In the genomic region with DNA sequence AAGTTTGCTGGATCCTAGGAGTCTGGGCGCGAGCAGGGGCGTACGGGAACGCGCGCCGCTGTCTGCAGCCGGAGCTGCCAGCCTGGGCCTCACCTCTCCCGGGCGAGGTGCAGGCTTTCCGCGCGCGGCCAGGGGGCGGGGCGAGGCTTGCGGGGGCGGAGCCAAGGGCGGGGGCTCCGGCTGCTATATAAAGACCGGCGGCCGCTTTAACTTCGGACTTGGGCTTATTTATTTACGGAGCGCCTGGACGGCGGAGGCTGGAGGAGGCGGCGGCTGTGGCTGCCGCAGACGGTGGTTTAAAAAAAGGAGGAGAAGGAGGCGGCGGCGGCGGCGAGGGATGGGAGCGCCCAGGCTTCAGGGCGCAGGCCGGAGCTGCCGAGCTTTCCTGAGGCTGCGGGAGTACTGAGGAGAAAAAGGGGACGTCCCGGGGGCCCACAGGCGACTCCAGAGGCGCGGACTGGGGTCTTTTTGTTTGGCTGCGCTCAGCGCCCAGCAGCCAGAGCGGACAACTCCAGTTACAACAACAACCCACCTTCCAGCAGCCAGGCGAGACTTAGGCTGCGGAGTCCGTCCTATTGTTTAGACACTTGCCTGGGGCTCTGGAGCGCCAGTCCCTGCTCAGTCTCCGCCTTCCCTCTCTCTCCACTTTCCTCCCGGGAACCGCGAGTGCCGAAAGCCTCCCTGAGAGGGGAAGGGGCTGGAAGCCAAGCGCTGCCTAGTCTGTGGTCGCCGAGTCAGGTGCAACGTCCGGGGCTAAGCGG, we compare ENCODE assay signal across 8 mouse cellular contexts. TPM values are rescaled to one million over a fixed set of nuclear protein-coding genes. Genes with fewer than 3 reads are reported as not detected.
DNase-seq lines count a peak whose midpoint lies in the region; ATAC-seq lines count a peak whose summit lies in the region.

A gene (plus strand): TSS at position 198 of the 761 bp plus-strand sequence.

- peak within 1 kb of the TSS; percentile 58 for H3K9ac ChIP-seq in embryonic facial prominence, embryonic 15.5 days
- peak within 1 kb of the TSS; percentile 81 for H3K9ac ChIP-seq in heart, embryonic 12.5 days
- peak within 1 kb of the TSS; percentile 67 for H3K9ac ChIP-seq in kidney, embryonic 16.5 days (replicated peaks; ENCODE audit: low read length)
- H3K9ac ChIP-seq in liver, embryonic 12.5 days = peak within 1 kb of the TSS; percentile 68

- no peak for ATAC-seq in CD4-positive, CD25-positive, alpha-beta regulatory T cell, adult 4 months
- ATAC-seq in embryonic facial prominence, embryonic 15.5 days (ENCODE audit: insufficient number of reproducible peaks, low FRiP score, low TSS enrichment, low read depth) = peak; percentile 89
- ATAC-seq in heart, embryonic 12.5 days (ENCODE audit: insufficient number of reproducible peaks, low FRiP score) = peak; percentile 81
- ATAC-seq in kidney, embryonic 16.5 days (ENCODE audit: low FRiP score, low TSS enrichment) = peak; percentile 86
- peak; percentile 89 for ATAC-seq in liver, embryonic 12.5 days

- H3K4me3 ChIP-seq in embryonic facial prominence, embryonic 15.5 days (replicated peaks) = peak within 1 kb of the TSS; percentile 66
- peak within 1 kb of the TSS; percentile 72 for H3K4me3 ChIP-seq in heart, embryonic 12.5 days
- H3K4me3 ChIP-seq in kidney, embryonic 16.5 days (ENCODE audit: low read length) = peak within 1 kb of the TSS; percentile 64
- peak within 1 kb of the TSS; percentile 61 for H3K4me3 ChIP-seq in liver, embryonic 12.5 days

- peak within 1 kb of the TSS; percentile 93 for H3K4me2 ChIP-seq in embryonic facial prominence, embryonic 15.5 days (replicated peaks)
- peak within 1 kb of the TSS; percentile 94 for H3K4me2 ChIP-seq in heart, embryonic 12.5 days
- H3K4me2 ChIP-seq in kidney, embryonic 16.5 days (replicated peaks; ENCODE audit: low read depth, low read length) = peak within 1 kb of the TSS; percentile 98
- peak within 1 kb of the TSS; percentile 84 for H3K4me2 ChIP-seq in liver, embryonic 12.5 days

- under 1% methylated on average over 66 of the region's 66 CpGs for WGBS in embryonic facial prominence, embryonic 15.5 days
- under 1% methylated on average over 66 of the region's 66 CpGs for WGBS in heart, embryonic 12.5 days
- under 1% methylated on average over 58 of the region's 66 CpGs for WGBS in kidney, embryonic 16.5 days
- WGBS in liver, embryonic 12.5 days (ENCODE audit: insufficient replicate concordance) = under 1% methylated on average over 65 of the region's 66 CpGs

- H3K4me1 ChIP-seq in embryonic facial prominence, embryonic 15.5 days = peaks cover 22% of the 10 kb centered on the region
- peaks cover 19% of the 10 kb centered on the region for H3K4me1 ChIP-seq in heart, embryonic 12.5 days (replicated peaks)
- H3K4me1 ChIP-seq in kidney, embryonic 16.5 days (ENCODE audit: insufficient read depth, low read length) = peaks cover 32% of the 10 kb centered on the region
- H3K4me1 ChIP-seq in liver, embryonic 12.5 days = peaks cover 15% of the 10 kb centered on the region

- H3K9me3 ChIP-seq in embryonic facial prominence, embryonic 15.5 days (replicated peaks) = no peaks in the 10 kb centered on the region
- H3K9me3 ChIP-seq in heart, embryonic 12.5 days (replicated peaks) = no peaks in the 10 kb centered on the region
- no peaks in the 10 kb centered on the region for H3K9me3 ChIP-seq in kidney, embryonic 16.5 days (ENCODE audit: low read length)
- no peaks in the 10 kb centered on the region for H3K9me3 ChIP-seq in liver, embryonic 12.5 days (replicated peaks)

- DNase-seq in CD4-positive, CD25-positive, alpha-beta regulatory T cell, adult 2 months (ENCODE audit: low read depth, low spot score) = peak; percentile 10
- peak; percentile 11 to 18 for DNase-seq in natural killer cell, adult 2 months (ENCODE audit: low spot score in 2 of 2)
- peak; percentile 16 for DNase-seq in telencephalon, adult 2 months (ENCODE audit: low read depth, low spot score)

- H3K27me3 ChIP-seq in embryonic facial prominence, embryonic 15.5 days = peaks cover 18% of the 10 kb centered on the region
- peaks cover 6% of the 10 kb centered on the region; the same call in 1 of the 2 replicates for H3K27me3 ChIP-seq in heart, embryonic 12.5 days (replicated peaks)
- no peaks in the 10 kb centered on the region for H3K27me3 ChIP-seq in kidney, embryonic 16.5 days (ENCODE audit: insufficient read depth, low read length)
- peaks cover 48% of the 10 kb centered on the region for H3K27me3 ChIP-seq in liver, embryonic 12.5 days (replicated peaks)

- H3K36me3 ChIP-seq in embryonic facial prominence, embryonic 15.5 days = no peaks in the 10 kb centered on the region
- H3K36me3 ChIP-seq in heart, embryonic 12.5 days = no peaks in the 10 kb centered on the region
- no peaks in the 10 kb centered on the region for H3K36me3 ChIP-seq in kidney, embryonic 16.5 days (ENCODE audit: insufficient read depth, low read length)
- no peaks in the 10 kb centered on the region for H3K36me3 ChIP-seq in liver, embryonic 12.5 days

- H3K27ac ChIP-seq in embryonic facial prominence, embryonic 15.5 days (replicated peaks) = peak within 1 kb of the TSS; percentile 73
- peak within 1 kb of the TSS; percentile 78 for H3K27ac ChIP-seq in heart, embryonic 12.5 days (ENCODE audit: poor library complexity, severe bottlenecking)
- H3K27ac ChIP-seq in kidney, embryonic 16.5 days (ENCODE audit: low read length) = peak within 1 kb of the TSS; percentile 74
- H3K27ac ChIP-seq in liver, embryonic 12.5 days = no peak within 1 kb of the TSS

RNA-seq across cellular contexts. Expression of the gene that starts here (rescaled TPM):
- polyA plus RNA-seq in CD4-positive, CD25-positive, alpha-beta regulatory T cell, adult 4 months (2017; shearing (Covaris generic)) = under 1 TPM in 1 of 2 experiments, not detected in 1; 0.31 TPM
- polyA plus RNA-seq in embryonic facial prominence, embryonic 15.5 days (2015; fragmentation: Nextera tagmentation; extraction: Ambion mirVana) = 23.1 and 26.2 TPM in 2 replicates
- polyA plus RNA-seq in heart, embryonic 12.5 days (2016; fragmentation: Nextera tagmentation; extraction: Ambion mirVana) = 70.5 and 83.3 TPM in 2 replicates
- 32.6 and 36.4 TPM in 2 replicates for polyA plus RNA-seq in kidney, embryonic 16.5 days (2015; fragmentation: Nextera tagmentation; extraction: Ambion mirVana)
- polyA plus RNA-seq in liver, embryonic 12.5 days (2016; fragmentation: Nextera tagmentation; extraction: Ambion mirVana) = 1.3 and 2.2 TPM in 2 replicates
